Mouse (Mus musculus): ENCODE data around the gene Hhat.

The Hhat gene

DNA sequence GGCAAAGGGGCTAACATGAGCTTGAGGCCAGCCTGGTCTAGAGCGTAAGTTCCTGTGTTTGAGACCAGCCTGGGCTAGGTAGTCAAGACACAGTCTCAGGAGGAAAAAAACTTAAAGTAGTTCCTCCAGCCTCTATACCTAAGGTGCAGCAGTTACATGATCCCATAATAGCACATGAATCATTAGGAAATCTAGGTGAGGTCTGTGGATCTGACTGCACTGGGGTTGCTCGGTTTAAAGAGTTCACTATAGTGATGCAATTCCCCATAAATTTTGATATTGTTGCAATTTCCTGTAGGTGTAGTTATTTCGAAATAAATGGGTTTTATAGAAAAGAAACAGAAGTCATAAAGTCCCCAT lies 26.2 kb downstream of the Hhat start:
- no peak for DNase-seq (ENCODE audit: low spot score)

DNA sequence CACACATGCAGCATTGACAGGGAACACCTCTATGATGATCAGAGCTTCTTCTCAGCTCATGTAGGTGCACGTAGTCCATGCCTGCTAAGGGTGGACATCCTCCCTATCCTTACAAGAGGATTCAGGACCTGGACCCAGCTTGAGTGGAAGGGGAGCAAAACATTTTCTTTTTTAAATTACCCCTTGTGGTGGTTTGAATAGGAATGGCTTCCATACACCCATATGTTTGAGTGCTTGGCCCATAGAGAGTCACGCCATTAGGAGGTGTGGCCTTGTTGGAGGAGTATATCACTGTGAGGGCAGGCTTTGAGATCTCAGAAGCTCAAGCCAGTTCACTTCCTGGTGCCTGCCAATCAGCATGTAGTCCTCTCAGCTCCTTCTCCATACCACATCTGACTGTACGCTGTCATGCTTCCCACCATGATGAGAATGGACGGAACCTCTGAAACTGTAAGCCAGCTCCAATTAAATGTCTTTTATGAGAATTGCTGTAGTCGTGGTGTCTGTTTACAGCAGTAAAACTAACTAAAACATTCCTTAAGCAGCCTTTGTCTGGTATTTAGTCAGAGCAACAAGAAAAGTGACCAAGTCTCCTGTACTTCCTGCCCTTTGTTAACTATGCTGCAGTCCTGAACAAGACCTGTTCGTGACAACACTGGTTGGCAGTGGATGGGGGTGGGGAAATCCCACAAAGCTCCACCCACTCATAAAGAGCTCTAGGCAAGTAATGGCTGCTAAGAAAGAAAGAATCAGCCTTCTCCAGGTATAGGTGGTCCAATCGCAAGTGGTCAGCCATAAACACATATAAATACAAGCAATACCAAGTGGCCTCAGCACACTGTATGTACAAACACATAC lies 28.4 kb downstream of the Hhat start:
- DNase-seq (ENCODE audit: low spot score): no peak

DNA sequence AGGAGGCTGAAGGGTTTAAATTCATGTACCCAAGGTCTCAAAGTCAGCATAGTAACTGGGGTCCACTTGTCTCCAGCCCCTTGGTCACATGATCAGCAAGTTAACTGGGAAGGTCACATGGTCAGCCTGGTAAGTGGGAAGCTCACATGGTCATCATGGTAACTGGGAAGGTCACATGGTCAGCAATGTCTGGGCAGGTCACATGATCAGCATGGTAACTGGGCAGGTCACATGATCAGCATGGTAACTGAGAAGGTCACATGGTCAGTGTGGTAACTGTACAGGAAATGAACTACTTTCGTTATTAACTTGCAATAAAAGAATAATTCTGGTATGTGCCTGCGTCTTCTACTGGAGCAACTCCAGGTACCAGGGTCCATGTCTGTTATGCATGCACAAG lies 29.1 kb downstream of the Hhat start:
- DNase-seq (ENCODE audit: low spot score): no peak

DNA sequence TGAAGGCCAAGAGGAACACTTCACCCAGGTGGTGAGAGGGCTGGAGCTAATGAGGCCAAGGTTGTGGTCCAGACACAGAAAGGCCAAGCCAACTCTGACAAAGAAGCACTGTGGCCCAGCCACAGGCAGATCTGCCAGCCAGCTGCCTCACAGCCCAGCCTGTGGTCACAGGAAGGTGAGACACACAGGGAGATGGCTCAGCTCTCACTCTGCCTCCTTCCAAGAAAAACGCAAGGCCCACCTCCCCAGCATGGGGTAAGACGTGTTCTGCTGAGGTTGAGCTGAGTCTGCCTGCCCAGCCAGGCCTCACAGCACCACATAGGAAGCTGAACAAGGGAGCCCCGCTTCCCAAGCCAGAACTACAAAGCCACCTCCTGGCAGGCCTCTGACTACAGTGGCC lies 34.5 kb downstream of the Hhat start:
- no peak for DNase-seq (ENCODE audit: low spot score)

DNA sequence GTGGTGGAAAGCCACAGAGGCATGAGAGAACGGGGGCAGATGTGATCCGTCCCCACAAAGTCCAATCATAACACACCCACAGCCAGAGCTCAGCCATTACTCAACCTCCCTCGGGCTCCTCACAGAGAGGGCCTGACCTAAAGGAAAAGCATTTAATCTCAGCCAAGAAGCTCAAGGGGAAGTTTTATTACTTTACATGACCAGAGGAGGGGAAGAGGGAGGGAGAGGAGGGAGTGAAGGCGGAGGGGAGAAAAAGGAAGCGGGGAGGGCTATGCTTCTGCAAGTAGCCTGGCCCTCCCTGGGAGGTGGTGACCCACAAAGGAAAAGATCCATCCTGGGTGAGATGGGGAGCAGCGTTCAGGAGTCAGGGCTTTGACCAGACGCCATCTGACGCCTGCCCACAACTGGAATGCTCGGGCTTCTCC lies 35.0 kb downstream of the Hhat start:
- DNase-seq (ENCODE audit: low spot score): no peak

DNA sequence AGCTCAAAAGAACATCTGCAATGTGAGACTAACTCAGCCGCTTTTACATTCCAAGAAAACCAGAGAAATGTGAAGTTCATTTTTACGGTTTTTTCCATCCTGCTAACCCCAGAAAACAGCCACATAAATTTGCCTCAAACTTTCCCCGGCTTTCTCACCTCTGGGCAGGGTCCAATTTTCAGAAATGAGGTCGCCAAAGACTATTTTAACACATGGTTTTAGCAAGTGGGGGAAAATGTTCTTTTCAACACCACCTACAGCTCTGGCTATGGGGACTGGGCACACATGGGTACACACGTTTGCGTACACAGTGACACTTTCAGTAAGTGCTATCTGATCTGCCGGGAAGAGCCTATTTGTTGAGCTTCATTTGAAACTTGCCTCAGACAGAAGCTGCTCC lies 40.5 kb downstream of the Hhat start:
- no peak for DNase-seq (ENCODE audit: low spot score)

DNA sequence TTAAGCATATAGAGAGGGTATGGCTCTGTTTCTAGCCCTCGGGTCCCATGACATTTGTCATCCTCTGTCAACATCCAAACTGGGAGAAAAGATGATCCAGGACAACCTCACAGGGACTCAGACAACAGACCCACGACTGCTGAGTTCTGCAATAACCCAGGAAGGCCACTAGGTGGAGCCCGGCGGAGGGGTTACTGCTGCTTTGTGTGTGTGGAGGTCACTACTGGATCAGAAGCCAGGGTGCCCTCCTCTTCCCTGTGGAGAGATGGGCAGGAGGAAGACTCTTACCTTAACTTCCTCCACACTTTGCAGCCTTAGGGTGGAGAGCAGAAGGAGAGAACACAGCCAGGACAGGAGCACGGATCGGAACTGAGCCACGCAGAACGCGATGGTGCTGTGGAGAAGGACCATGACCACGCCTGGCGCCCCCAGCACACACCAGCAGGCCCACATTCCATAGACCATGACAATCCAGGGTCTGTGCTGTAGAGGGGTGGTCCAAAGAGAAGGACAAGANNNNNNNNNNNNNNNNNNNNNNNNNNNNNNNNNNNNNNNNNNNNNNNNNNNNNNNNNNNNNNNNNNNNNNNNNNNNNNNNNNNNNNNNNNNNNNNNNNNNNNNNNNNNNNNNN lies 43.9 kb downstream of the Hhat start:
- DNase-seq (ENCODE audit: low spot score): peak; percentile 36

DNA sequence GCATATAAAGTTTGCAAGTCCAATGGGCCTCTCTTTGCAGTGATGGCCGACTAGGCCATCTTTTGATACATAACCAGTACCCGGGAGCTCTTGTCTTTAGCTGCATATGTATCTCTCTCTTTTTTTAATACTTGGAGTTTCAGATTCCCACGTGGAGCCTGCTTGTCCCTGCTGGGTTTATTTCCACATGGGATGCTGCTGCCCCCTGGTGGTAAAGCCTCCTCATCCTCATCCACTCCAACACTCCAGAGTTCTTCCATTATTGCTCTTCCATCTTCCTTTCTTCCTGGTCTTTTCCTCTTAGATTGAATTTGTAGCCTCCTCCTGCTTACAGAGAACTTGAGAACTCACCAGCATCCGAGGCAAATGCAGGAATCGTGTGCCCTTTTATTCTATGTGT lies 48.9 kb downstream of the Hhat start:
- peak; percentile 44 for DNase-seq (ENCODE audit: low spot score)

DNA sequence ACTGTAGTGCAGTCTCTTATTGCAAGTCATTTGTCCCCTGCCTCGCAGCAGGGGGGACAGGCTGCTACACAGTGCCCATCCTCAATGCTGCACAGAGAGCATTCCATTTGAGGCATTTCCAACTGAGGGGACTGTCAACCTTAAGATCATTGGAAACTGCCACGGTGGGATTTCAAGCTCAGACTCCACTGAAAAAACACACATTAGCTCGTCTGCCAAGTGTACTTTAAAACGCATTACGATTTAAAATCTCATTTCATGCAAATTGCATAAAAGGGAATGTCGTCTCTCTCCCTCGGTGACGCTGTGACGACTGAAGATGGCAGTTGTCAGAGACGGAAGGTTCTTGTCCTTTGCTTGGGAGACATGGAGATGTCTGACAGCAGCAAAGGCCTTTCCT lies 50.9 kb downstream of the Hhat start:
- no peak for DNase-seq (ENCODE audit: low spot score)

DNA sequence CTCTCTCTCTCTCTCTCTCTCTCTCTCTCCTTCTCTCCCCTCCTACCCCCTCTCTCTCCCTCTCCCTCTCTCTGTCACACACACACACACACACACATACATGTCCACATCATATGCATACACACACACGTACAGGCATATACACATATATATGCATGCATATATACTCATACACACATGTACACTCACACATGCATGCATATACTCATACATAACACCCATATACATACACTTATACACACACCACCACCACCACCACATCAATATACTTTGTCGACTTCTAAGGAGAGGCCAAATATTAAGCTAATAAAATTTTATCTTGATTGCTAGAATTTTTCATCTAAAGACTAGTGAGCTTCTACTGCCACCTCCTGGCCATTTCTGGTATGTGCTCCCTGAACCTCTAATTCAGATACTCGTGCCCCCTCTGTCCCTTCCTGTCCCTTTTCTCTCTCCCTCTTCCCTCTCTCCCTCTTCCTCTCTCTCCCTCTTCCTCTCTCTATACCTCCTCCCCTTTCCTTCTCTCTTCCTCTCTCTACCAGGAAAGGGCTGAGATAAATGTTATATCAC lies 59.2 kb downstream of the Hhat start:
- peak; percentile 57 for DNase-seq (ENCODE audit: low spot score)

DNA sequence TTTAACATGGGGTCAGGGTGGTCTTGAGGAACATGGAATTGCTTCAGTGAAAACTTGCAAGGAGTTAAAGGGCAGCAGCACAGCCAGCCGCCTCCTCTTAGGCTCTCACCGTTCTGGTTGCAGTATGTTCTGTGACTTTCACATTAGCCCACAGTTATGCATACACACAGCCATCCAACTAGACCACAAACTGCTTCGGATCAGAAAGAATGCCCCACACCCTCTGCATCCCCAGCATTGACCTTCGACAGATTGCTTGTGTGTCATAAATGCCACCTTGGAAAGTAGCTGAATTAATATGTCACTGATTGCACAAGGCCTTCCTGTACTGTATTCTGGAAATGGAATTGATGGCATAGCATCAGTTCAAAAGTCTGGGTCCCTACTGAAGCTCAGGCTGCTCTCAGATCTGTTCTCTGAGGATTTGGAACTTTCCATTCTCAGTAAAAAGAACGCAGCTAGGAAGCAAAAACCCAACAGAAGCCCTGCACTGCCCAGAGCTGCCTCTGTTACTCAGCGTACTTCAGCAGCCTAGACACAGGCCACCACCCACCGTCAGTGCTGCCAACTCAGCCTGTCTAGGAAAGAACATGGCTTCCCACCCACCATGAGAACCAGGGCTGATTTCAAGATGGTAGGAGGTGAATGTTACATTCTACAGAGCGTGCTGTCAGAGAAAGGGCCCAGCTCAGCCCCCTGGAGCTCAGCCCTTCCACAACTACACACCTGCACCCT lies 70.5 kb downstream of the Hhat start:
- no peak for DNase-seq (ENCODE audit: low spot score)

DNA sequence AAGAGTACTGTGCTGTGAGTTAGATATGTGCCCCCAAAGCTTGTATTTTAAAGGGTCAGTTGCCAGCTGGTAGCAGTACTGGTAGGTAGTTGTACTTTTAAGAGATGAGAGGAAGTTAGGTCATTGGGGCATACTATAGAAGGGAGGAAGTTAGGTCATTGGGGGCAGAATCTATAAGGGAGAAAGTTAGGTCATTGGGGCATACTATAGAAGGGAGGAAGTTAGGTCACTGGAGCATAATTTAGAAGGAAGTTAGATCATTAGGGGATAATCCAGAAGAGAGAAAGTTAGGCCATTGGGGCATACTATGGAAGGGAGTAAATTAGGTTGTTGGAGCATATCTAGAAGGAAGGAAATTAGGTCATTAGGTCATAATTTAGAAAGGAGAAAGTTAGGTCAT lies 71.9 kb downstream of the Hhat start:
- no peak for DNase-seq (ENCODE audit: low spot score)

DNA sequence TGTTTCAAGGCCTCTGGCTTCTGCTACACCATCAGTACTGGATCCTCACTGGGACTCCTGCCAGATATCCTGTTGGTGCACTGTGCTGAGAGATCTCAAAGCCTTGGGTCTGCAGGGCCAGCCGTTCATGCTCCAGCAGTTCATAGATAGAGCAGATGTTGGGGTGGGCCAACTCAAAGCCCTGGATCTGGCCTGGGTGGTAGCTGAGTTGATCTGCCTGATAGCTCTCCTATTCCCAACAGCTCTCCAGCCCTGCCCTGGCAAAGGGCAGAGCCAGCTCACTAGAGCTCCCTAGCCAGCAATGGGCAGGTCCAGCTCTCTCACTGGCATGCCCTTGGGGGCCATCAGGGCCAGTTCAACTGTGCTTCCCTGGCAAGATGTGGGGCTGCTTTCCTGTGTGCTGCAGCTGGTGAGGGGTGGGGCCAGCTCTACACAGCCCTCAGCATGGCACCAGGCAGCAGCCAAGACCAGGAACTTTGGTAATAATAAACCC lies 74.6 kb downstream of the Hhat start:
- DNase-seq (ENCODE audit: low spot score): no peak

DNA sequence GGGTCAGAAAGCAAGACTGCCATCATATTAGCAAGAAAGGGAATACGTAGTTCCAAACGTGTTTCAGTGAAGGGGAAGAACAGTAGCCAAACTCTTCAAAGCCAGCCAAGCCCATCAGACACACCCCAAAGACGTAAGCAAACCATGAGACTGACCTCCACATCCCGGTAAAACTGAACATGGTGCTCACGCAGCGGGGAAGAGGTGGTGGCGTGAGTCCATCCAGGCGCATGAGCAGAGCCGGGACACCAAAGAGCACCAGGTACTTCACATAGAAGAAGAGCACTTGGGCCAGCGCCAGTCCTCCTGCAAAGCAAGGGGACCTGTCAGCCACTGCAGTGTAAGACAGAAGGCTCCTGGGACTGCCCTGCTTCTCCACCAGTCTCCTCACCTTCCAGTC lies 77.4 kb downstream of the Hhat start:
- no peak for DNase-seq (ENCODE audit: low spot score)

DNA sequence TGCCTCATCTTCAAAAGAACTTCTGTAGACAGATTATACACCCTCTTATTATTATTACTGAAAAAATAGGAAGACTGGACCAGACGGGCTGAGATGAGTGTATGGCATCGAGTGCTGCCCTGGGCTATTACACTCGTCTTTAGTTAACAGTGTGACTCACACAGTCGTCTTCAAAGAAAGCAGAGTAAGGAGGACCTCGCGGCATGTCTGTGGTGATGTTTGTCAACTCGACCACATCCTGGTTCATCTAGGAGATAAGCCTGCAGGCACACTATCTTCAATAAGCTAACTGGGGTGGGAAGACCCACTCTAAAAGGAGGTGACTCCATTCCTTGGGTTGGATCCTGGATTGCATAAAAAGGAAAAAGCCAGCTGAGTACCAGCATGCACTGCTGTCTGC lies 78.0 kb downstream of the Hhat start:
- no peak for DNase-seq (ENCODE audit: low spot score)

DNA sequence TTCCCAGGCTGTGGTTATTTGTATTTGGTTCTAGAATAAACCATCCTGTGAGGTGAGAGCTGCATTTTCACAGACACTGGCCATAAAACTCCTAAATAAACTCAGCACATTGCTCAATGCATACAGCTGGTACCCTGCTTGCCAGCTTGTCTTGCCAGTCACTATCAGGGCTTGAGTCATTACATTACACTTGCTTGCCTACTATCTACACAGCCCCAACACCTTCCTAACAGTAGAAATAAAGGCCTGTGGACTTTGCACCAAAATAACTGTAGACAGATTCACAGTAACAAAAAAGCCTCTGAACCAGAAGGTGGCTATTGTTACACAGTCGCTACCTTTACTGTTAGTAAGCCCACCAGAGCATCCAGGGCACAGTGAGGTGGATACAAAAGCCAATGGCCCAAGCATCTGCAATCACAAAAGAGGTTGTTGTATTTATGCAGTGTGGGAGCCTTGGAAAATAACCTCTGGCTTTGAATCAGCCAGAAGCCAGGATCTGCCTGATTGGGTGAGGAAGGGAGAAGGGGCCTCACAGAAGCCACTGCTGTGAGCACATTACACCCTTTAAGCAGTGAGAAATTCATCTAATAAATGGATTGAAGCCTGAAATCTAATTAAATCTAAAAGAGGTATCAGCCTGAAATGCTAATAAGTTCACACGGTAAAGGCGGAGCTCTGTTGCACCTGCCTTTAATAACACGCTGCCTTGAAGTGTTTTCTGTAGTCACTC lies 88.6 kb downstream of the Hhat start:
- DNase-seq (ENCODE audit: low spot score): no peak

DNA sequence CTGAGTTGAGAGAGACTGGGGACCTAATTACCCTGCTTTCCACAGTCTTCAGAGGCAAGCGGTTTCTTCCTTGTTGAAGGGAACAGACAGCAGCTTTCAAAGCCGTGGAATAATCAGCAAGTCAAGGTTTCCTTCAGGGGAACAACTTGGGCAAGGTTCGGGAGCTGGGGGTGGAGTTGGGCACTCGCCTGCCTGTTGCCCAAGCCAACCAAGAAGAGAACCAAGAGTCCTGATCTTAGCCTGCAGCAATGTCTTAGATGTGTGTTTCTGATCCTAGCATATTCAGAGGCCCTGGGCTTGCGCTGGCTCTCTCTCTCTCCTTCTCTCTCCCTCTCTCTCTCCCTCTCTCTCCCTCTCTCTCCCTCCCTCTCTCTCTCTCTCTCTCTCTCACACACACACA lies 93.8 kb downstream of the Hhat start:
- DNase-seq (ENCODE audit: low spot score): no peak

DNA sequence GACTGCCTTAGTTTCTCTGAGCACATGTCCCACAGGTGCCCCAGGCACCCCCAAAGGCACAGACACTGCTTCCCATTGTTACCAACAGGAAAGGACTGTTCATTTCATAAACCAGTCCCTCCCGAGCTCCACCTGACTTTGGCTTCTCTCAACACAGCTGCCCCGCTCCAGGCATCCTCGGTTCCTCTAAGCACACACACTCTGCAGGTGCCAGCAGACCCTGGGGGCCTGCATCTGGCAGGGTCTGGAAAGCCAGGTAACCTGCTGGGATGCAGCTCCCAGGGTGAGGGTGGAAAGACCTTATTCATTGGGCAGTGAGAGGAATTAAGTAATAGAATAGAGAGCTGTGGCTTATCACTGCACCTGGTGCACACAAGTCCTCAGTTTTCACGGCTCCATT lies 107.4 kb downstream of the Hhat start:
- no peak for DNase-seq (ENCODE audit: low spot score)

DNA sequence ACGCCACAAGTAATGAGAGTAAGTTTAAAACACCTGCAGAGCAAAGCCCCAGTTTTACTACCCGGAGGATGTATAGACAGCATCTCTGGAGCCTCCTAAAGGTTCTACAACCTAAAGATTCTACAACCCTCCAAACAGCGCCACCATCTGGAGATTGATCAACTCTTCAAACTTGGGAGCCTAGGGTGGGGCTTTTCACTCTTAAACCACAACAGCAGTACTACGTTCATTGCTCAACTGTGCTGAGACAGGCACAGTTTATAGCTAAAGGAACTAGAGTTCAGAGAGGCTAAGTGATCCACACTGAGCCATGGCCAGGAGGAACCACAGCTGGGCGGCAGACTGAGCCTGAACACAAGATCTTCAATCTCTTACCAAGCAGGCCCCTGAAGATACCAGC lies 107.9 kb downstream of the Hhat start:
- DNase-seq (ENCODE audit: low spot score): no peak

DNA sequence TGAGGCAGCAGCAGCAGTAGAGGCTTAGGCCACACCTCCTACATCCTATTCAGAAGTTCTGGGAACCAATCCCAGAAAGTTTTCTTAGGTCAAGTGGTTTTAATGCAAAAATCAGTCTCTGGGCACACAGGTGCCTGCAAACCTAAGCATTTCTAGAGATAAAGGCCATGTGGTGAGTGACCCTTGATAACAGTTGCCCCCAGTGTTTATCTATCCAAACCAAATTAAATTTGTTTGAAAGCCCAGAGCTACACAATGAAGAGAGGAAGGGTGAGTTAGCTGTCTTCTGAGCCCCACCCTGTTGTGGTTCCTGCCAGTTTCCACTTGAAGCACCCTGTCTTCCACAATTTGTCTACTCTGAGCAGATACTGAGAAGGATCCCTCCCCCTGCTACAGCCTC lies 109.4 kb downstream of the Hhat start:
- no peak for DNase-seq (ENCODE audit: low spot score)

DNA sequence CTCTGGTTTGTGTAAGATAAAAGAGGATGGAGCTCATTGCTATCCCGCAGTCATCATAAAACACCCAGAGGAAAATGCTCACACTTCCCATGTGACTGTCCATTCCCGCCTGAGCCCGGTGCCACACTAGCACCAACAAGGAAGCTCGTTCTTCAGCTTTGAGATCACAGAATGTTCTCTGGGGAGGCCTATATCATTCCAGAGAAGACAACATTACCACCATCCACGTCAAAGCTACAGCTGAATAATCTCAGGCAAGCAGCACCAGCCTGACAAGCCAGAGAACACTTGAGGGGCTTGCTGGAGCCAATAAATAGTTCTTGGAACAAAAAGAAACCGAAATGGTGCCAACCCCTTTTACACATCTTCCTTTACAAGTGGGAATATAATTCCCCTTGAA lies 113.6 kb downstream of the Hhat start:
- no peak for DNase-seq (ENCODE audit: low spot score)

DNA sequence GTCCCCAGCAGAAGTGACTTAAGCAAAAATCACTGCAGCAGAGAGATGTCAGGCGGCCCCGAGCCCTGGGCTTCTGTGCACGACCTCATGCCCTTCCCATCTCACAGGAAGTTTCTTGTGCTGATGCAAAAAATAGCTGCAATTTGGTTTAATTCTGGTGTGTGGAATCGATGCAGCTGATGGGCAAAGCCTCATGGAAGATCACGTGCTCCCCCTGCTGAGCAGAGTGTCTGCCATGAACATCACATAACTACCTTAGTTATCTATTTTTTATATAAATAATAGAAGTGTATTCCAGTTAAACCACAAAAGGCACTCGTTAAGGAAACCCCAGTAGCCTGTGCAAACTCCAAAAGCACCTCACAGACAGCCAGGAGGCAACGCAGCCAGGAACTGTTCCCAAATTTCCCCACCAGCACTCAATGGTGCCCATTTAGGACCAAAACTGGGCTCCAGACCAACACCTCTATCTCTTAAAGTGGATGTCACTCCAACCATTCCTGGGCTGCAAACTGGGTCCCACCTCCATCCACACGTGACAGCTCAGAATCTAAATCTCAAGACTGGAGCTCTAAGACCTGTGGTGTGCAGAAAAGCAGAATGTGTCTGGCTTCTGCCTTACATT lies 118.9 kb downstream of the Hhat start:
- DNase-seq (ENCODE audit: low spot score): no peak

Measured in ovary, postnatal 14 days (tissue).